Mouse (Mus musculus): ENCODE results near the gene Hist1h2bc. TPM values are rescaled to one million over a fixed set of nuclear protein-coding genes. Genes with fewer than 3 reads are reported as not detected.

The Hist1h2bc gene
- polyA plus RNA-seq, 1 experiment = 32.0 TPM

GRCm38 (mm10) chr13:23724239-23724638 lies 40.2 kb downstream of the Hist1h2bc start:
- no peak for TF ChIP-seq POLR2A (IDR thresholded peaks at IDR 0.05; ENCODE audit: borderline replicate concordance, extremely low read depth, insufficient read depth, insufficient read length, poor library complexity, severe bottlenecking)
- no peak for TF ChIP-seq CTCF (IDR thresholded peaks at IDR 0.05; ENCODE audit: borderline replicate concordance, extremely low read depth, insufficient read depth, insufficient read length)
- no peak for DNase-seq (ENCODE audit: low read depth)

- TF ChIP-seq CTCF (IDR thresholded peaks at IDR 0.05; ENCODE audit: borderline replicate concordance, extremely low read depth, insufficient read depth, insufficient read length) (no peak), POLR2A (IDR thresholded peaks at IDR 0.05; ENCODE audit: borderline replicate concordance, extremely low read depth, insufficient read depth, insufficient read length, poor library complexity, severe bottlenecking) (no peak)
Measured at GRCm38 (mm10) chr13:23725213-23725612, 41.2 kb downstream of the Hist1h2bc start.

DNA sequence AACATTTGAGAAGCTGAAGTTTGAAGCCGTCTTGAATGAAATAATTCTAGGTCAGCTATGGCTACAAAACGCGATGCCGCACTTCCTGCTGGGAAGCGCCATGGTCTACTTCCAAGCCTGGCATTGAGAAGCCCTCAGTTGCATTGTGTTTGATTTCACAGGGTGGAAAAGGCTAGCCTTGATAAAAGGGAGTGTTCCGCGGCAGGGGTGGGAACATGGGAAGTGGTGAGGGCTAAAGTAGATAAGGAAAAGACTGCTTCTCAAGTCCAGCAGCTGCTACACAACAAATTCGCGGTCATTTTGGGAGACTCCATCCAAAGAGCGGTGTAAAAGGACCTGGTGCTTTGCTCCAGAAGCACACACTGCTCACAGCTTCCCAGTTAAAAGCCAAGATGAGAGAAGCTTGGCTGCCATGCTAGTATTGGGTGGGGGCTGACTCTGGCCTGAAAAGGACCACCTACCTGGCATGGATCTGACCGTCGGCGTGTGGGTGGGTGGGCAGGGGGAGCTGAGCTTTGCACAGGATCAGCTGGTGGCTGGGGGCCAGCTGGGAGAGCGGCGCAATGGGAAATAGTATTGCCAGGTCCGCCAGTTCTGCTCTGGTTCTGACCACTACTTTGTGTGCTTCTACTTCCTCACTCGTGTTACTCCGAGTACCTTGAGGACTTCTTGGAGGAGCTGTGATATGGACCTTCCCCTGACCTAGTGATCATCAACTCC lies 44.6 kb downstream of the Hist1h2bc start:
- DNase-seq (ENCODE audit: low read depth) = no peak
- TF ChIP-seq POLR2A (IDR thresholded peaks at IDR 0.05; ENCODE audit: borderline replicate concordance, extremely low read depth, insufficient read depth, insufficient read length, poor library complexity, severe bottlenecking) (no peak), CTCF (IDR thresholded peaks at IDR 0.05; ENCODE audit: borderline replicate concordance, extremely low read depth, insufficient read depth, insufficient read length) (no peak)

More at GRCm38 (mm10) chr13:23725213-23725612, 41.2 kb downstream of the Hist1h2bc start:
- DNase-seq (ENCODE audit: low read depth) = no peak

DNA sequence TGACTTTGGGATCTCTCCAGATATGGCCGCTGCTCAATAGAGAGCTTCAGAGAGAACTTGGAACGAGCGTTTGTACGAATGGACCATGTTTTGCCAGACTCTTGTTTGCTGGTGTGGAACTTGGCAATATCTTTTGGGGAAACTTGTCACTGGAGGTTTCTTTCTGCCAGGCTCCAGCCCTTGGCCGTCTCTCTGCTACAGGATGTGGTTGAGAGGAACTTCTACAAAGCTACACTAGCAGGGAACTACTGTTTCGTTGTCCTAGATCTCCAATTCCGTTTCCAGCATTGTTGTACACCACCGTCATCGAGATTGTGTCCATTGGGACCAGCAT lies 45.2 kb downstream of the Hist1h2bc start:
- TF ChIP-seq POLR2A (IDR thresholded peaks at IDR 0.05; ENCODE audit: borderline replicate concordance, extremely low read depth, insufficient read depth, insufficient read length, poor library complexity, severe bottlenecking) (no peak), CTCF (IDR thresholded peaks at IDR 0.05; ENCODE audit: borderline replicate concordance, extremely low read depth, insufficient read depth, insufficient read length) (no peak)
- DNase-seq (ENCODE audit: low read depth) = no peak

GRCm38 (mm10) chr13:23729706-23730105 lies 45.7 kb downstream of the Hist1h2bc start:
- no peak for DNase-seq (ENCODE audit: low read depth)
- TF ChIP-seq POLR2A (IDR thresholded peaks at IDR 0.05; ENCODE audit: borderline replicate concordance, extremely low read depth, insufficient read depth, insufficient read length, poor library complexity, severe bottlenecking) (no peak), CTCF (IDR thresholded peaks at IDR 0.05; ENCODE audit: borderline replicate concordance, extremely low read depth, insufficient read depth, insufficient read length) (no peak)

DNA sequence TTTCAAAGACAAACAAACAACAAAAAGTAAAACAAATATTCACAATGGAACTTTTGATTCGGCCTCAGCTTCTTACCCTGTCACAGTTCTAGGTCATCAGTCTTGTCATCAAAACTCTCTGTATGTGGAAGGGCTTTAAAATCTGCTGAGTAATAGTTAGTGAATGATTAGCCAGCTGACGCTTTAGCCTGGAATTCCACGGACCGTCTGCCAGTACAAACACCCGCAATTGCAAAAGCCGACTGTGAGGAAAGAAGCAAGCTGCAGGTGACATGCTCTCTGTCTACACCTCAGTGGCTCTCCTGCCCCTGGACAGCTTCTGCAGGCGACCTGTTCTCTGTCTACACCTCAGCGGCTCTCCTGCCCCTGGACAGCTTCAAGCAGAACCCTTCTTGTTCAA lies 46.5 kb downstream of the Hist1h2bc start:
- TF ChIP-seq POLR2A (IDR thresholded peaks at IDR 0.05; ENCODE audit: borderline replicate concordance, extremely low read depth, insufficient read depth, insufficient read length, poor library complexity, severe bottlenecking) (no peak), CTCF (IDR thresholded peaks at IDR 0.05; ENCODE audit: borderline replicate concordance, extremely low read depth, insufficient read depth, insufficient read length) (no peak)
- DNase-seq (ENCODE audit: low read depth) = no peak

- DNase-seq (ENCODE audit: low read depth) = peak; percentile 77
Measured at GRCm38 (mm10) chr13:23732156-23732804, 48.3 kb downstream of the Hist1h2bc start.

DNA sequence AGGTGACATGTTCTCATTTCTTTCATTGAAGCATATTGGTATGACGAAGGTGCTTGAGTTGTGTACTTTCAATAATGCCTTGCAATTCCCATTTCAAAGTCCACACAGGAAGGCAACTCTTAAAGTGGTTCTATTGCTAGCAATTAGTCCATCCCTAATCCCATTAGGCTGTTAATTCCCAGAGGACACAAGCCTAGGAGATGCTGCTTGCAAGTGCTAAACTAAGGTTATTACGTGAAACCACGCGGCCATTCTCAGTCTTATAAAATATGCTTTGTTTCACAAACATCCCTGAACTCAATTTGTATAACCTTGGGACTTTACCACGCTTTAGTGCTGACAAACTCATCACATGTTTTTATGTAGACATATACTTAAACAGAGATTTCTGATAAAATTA lies 53.1 kb downstream of the Hist1h2bc start:
- DNase-seq (ENCODE audit: low read depth) = no peak
- TF ChIP-seq CTCF (IDR thresholded peaks at IDR 0.05; ENCODE audit: borderline replicate concordance, extremely low read depth, insufficient read depth, insufficient read length) (no peak), POLR2A (IDR thresholded peaks at IDR 0.05; ENCODE audit: borderline replicate concordance, extremely low read depth, insufficient read depth, insufficient read length, poor library complexity, severe bottlenecking) (no peak)

More at GRCm38 (mm10) chr13:23732156-23732804, 48.3 kb downstream of the Hist1h2bc start:
- TF ChIP-seq CTCF (IDR thresholded peaks at IDR 0.05; ENCODE audit: borderline replicate concordance, extremely low read depth, insufficient read depth, insufficient read length) = peak; percentile 75; the same call in 1 of the 2 replicates
- no peak for TF ChIP-seq POLR2A (IDR thresholded peaks at IDR 0.05; ENCODE audit: borderline replicate concordance, extremely low read depth, insufficient read depth, insufficient read length, poor library complexity, severe bottlenecking)

DNA sequence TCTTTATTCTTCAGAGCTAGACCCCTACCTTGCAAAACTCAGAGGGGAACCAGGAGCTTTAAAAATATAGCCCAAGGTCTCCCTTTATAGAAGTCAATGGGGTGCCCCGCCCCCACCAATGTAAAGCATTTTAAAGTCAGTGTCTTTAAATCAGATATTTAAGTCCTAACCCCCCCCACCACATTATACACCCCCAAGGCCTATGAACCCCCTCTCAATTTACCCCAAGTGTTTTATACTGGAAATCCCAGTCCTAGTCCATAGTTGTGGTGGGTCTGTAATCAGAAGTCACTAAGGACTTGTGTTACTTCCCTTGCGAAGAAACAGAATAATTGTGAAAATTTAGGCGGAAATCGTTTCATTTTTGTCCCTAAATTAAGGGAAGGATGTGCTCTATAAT lies 54.0 kb downstream of the Hist1h2bc start:
- no peak for TF ChIP-seq POLR2A (IDR thresholded peaks at IDR 0.05; ENCODE audit: borderline replicate concordance, extremely low read depth, insufficient read depth, insufficient read length, poor library complexity, severe bottlenecking)
- DNase-seq (ENCODE audit: low read depth) = no peak

DNA sequence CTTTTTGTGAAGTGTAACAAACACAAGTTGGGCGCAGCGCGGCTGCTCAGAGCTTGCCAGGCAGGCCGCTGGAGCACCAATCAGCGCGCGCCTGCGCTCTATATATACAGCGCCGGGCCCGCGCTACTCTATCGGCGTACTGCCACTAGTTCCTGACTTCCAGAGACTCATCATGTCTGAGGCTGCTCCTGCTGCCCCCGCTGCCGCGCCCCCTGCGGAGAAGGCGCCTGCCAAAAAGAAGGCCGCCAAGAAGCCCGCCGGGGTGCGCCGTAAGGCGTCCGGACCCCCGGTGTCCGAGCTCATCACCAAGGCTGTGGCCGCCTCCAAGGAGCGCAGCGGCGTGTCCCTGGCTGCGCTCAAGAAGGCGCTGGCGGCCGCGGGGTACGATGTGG lies 54.7 kb downstream of the Hist1h2bc start, which contains the start of gene Hist1h1c:
Gene Hist1h1c (plus strand): TSS at position 132 of the 392 bp plus-strand sequence.
- TF ChIP-seq POLR2A (IDR thresholded peaks at IDR 0.05; ENCODE audit: borderline replicate concordance, extremely low read depth, insufficient read depth, insufficient read length, poor library complexity, severe bottlenecking) = peak; percentile 83; the same call in 1 of the 2 replicates
- no peak for TF ChIP-seq CTCF (IDR thresholded peaks at IDR 0.05; ENCODE audit: borderline replicate concordance, extremely low read depth, insufficient read depth, insufficient read length)
- peak; percentile 97 for DNase-seq (ENCODE audit: low read depth)

DNA sequence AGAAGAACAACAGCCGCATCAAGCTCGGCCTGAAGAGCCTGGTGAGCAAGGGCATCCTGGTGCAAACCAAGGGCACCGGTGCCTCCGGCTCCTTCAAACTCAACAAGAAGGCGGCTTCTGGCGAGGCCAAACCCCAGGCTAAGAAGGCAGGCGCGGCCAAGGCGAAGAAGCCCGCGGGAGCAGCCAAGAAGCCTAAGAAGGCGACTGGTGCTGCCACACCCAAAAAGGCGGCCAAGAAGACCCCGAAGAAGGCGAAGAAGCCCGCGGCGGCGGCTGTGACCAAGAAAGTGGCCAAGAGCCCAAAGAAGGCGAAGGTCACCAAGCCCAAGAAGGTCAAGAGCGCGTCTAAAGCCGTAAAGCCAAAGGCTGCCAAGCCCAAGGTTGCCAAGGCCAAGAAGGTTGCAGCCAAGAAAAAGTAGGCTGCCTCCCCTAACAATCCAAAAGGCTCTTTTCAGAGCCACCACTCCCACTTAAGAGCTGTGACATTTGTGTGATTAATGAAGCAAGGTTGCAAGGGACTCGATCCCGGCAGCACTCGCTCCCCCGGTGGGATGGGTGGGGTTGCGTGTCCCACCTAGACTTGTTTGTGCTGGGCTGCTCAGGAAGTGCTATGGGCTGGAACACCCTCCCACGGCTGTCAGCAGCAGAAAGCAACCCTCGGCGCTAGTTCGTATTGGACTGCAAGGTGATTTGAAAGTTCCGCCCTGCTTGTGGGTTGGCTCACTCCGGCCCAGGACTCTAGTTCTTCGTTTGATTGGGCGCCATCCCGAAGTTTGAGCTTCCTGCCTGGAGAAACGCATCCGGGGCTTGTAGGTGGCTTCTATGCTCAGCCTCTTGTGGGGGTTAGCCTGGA lies 55.3 kb downstream of the Hist1h2bc start:
- peak; percentile 98 for DNase-seq (ENCODE audit: low read depth)
- peak; percentile 67; the same call in 1 of the 2 replicates for TF ChIP-seq POLR2A (IDR thresholded peaks at IDR 0.05; ENCODE audit: borderline replicate concordance, extremely low read depth, insufficient read depth, insufficient read length, poor library complexity, severe bottlenecking)
- TF ChIP-seq CTCF (IDR thresholded peaks at IDR 0.05; ENCODE audit: borderline replicate concordance, extremely low read depth, insufficient read depth, insufficient read length) = no peak

Measured in brain, embryonic 14.5 days (tissue).